Mouse (Mus musculus): ENCODE measurements around the gene Dlx1.

GRCm38 (mm10) chr2:71545882-71546639, 18.1 kb downstream of the Dlx1 start:
- TF ChIP-seq CTCF (IDR thresholded peaks at IDR 0.05; ENCODE audit: borderline replicate concordance, extremely low read depth, insufficient read depth, insufficient read length) (0 out of 2 replicates have a peak, but pooled peaks have one; percentile 5), POLR2A (IDR thresholded peaks at IDR 0.05; ENCODE audit: borderline replicate concordance, extremely low read depth, insufficient read depth, insufficient read length, poor library complexity, severe bottlenecking) (no peak)

All from brain, embryonic 14.5 days (tissue).